Mouse (Mus musculus): ENCODE results near the gene Gm10260. TPM values are rescaled to one million over a fixed set of nuclear protein-coding genes. Genes with fewer than 3 reads are reported as not detected.
A peak's percentile ranks its signal among the peaks of the same experiment; 100 is the strongest.

Gene Gm10260
- polyA plus RNA-seq, 1 experiment from 2014 or later = 5.6 TPM

GRCm38 (mm10) chr13:97783423-97784143 is 23.2 kb upstream of the Gm10260 start:
- no peak for ATAC-seq (ENCODE audit: low FRiP score, low TSS enrichment)
- Histone ChIP-seq H3K4me3 (ENCODE audit: low read length) (no peak overlapping the region), H3K27ac (ENCODE audit: low read length) (no peak overlapping the region), H3K4me1 (ENCODE audit: insufficient read depth, low read length) (peaks cover 18% of the 10 kb centered on the region; the same call in 1 of the 2 replicates), H3K27me3 (ENCODE audit: insufficient read depth, low read length) (no peaks in the 10 kb centered on the region), H3K9me3 (ENCODE audit: low read length) (no peaks in the 10 kb centered on the region), H3K4me2 (replicated peaks; ENCODE audit: low read depth, low read length) (no peak overlapping the region), H3K36me3 (ENCODE audit: insufficient read depth, low read length) (no peaks in the 10 kb centered on the region), H3K9ac (replicated peaks; ENCODE audit: low read length) (no peak overlapping the region)
- WGBS = 85% methylated on average over 8 of the region's 8 CpGs

GRCm38 (mm10) chr13:97782063-97782462 is 21.6 kb upstream of the Gm10260 start:
- no peak for ATAC-seq (ENCODE audit: low FRiP score, low TSS enrichment)
- 58% methylated on average over 7 of the region's 7 CpGs for WGBS
- no peak overlapping the region for H3K4me2 ChIP-seq (replicated peaks; ENCODE audit: low read depth, low read length)
- H3K36me3 ChIP-seq (ENCODE audit: insufficient read depth, low read length) = no peaks in the 10 kb centered on the region
- no peaks in the 10 kb centered on the region for H3K9me3 ChIP-seq (ENCODE audit: low read length)
- no peak overlapping the region for H3K4me3 ChIP-seq (ENCODE audit: low read length)
- H3K27ac ChIP-seq (ENCODE audit: low read length) = no peak overlapping the region
- no peak overlapping the region for H3K9ac ChIP-seq (replicated peaks; ENCODE audit: low read length)
- H3K27me3 ChIP-seq (ENCODE audit: insufficient read depth, low read length) = no peaks in the 10 kb centered on the region
- peaks cover 20% of the 10 kb centered on the region; the same call in 1 of the 2 replicates for H3K4me1 ChIP-seq (ENCODE audit: insufficient read depth, low read length)

GRCm38 (mm10) chr13:97781637-97782036 is 21.2 kb upstream of the Gm10260 start:
- no peaks in the 10 kb centered on the region for H3K36me3 ChIP-seq (ENCODE audit: insufficient read depth, low read length)
- H3K27ac ChIP-seq (ENCODE audit: low read length) = no peak overlapping the region
- no peak overlapping the region for H3K9ac ChIP-seq (replicated peaks; ENCODE audit: low read length)
- no peaks in the 10 kb centered on the region for H3K9me3 ChIP-seq (ENCODE audit: low read length)
- H3K27me3 ChIP-seq (ENCODE audit: insufficient read depth, low read length) = no peaks in the 10 kb centered on the region
- H3K4me2 ChIP-seq (replicated peaks; ENCODE audit: low read depth, low read length) = no peak overlapping the region
- H3K4me3 ChIP-seq (ENCODE audit: low read length) = no peak overlapping the region
- H3K4me1 ChIP-seq (ENCODE audit: insufficient read depth, low read length) = peaks cover 23% of the 10 kb centered on the region; the same call in 1 of the 2 replicates
- 0 out of 2 replicates have a peak, but pooled peaks have one; percentile 21 for ATAC-seq (ENCODE audit: low FRiP score, low TSS enrichment)
- 81% methylated on average over 7 of the region's 7 CpGs for WGBS

GRCm38 (mm10) chr13:97780556-97780955 is 20.1 kb upstream of the Gm10260 start:
- peak overlapping the region; percentile 71 for H3K27ac ChIP-seq (ENCODE audit: low read length)
- 72% methylated on average over 2 of the region's 2 CpGs for WGBS
- peak; percentile 58; the same call in 1 of the 2 replicates for ATAC-seq (ENCODE audit: low FRiP score, low TSS enrichment)

GRCm38 (mm10) chr13:97779657-97780445 is 19.4 kb upstream of the Gm10260 start:
- no peak for ATAC-seq (ENCODE audit: low FRiP score, low TSS enrichment)
- H3K9ac ChIP-seq (replicated peaks; ENCODE audit: low read length) = no peak overlapping the region
- peaks cover 21% of the 10 kb centered on the region; the same call in 1 of the 2 replicates for H3K4me1 ChIP-seq (ENCODE audit: insufficient read depth, low read length)
- no peaks in the 10 kb centered on the region for H3K9me3 ChIP-seq (ENCODE audit: low read length)
- no peaks in the 10 kb centered on the region for H3K27me3 ChIP-seq (ENCODE audit: insufficient read depth, low read length)
- H3K36me3 ChIP-seq (ENCODE audit: insufficient read depth, low read length) = no peaks in the 10 kb centered on the region
- H3K4me3 ChIP-seq (ENCODE audit: low read length) = no peak overlapping the region
- peak overlapping the region; percentile 71 for H3K27ac ChIP-seq (ENCODE audit: low read length)
- 61% methylated on average over 8 of the region's 8 CpGs for WGBS
- H3K4me2 ChIP-seq (replicated peaks; ENCODE audit: low read depth, low read length) = no peak overlapping the region

More at GRCm38 (mm10) chr13:97780556-97780955, 20.1 kb upstream of the Gm10260 start:
- Histone ChIP-seq H3K4me1 (ENCODE audit: insufficient read depth, low read length) (peaks cover 24% of the 10 kb centered on the region; the same call in 1 of the 2 replicates), H3K27me3 (ENCODE audit: insufficient read depth, low read length) (no peaks in the 10 kb centered on the region), H3K9me3 (ENCODE audit: low read length) (no peaks in the 10 kb centered on the region), H3K36me3 (ENCODE audit: insufficient read depth, low read length) (no peaks in the 10 kb centered on the region), H3K4me2 (replicated peaks; ENCODE audit: low read depth, low read length) (no peak overlapping the region), H3K4me3 (ENCODE audit: low read length) (no peak overlapping the region), H3K9ac (replicated peaks; ENCODE audit: low read length) (no peak overlapping the region)

- Histone ChIP-seq H3K9ac (replicated peaks; ENCODE audit: low read length) (no peak overlapping the region), H3K4me1 (ENCODE audit: insufficient read depth, low read length) (peaks cover 18% of the 10 kb centered on the region; the same call in 1 of the 2 replicates), H3K27me3 (ENCODE audit: insufficient read depth, low read length) (no peaks in the 10 kb centered on the region), H3K9me3 (ENCODE audit: low read length) (no peaks in the 10 kb centered on the region), H3K4me2 (replicated peaks; ENCODE audit: low read depth, low read length) (no peak overlapping the region), H3K36me3 (ENCODE audit: insufficient read depth, low read length) (no peaks in the 10 kb centered on the region), H3K4me3 (ENCODE audit: low read length) (no peak overlapping the region), H3K27ac (ENCODE audit: low read length) (no peak overlapping the region; the same call in 1 of the 2 replicates)
- whole genome bisulfite sequencing = 69% methylated on average over 5 of the region's 5 CpGs
- no peak for ATAC-seq (ENCODE audit: low FRiP score, low TSS enrichment)
Observed at GRCm38 (mm10) chr13:97778698-97779194, 18.3 kb upstream of the Gm10260 start.

- WGBS = 91% methylated on average over 2 of the region's 2 CpGs
- Histone ChIP-seq H3K36me3 (ENCODE audit: insufficient read depth, low read length) (no peaks in the 10 kb centered on the region), H3K9me3 (ENCODE audit: low read length) (no peaks in the 10 kb centered on the region), H3K4me2 (replicated peaks; ENCODE audit: low read depth, low read length) (no peak overlapping the region), H3K4me1 (ENCODE audit: insufficient read depth, low read length) (peaks cover 18% of the 10 kb centered on the region; the same call in 1 of the 2 replicates), H3K9ac (replicated peaks; ENCODE audit: low read length) (no peak overlapping the region), H3K4me3 (ENCODE audit: low read length) (no peak overlapping the region), H3K27me3 (ENCODE audit: insufficient read depth, low read length) (no peaks in the 10 kb centered on the region), H3K27ac (ENCODE audit: low read length) (no peak overlapping the region)
- ATAC-seq (ENCODE audit: low FRiP score, low TSS enrichment) = no peak
Observed at GRCm38 (mm10) chr13:97777667-97778066, 17.2 kb upstream of the Gm10260 start.

- no peaks in the 10 kb centered on the region for H3K27me3 ChIP-seq (ENCODE audit: insufficient read depth, low read length)
- H3K27ac ChIP-seq (ENCODE audit: low read length) = no peak overlapping the region
- H3K9ac ChIP-seq (replicated peaks; ENCODE audit: low read length) = no peak overlapping the region
- 40% methylated on average over 3 of the region's 3 CpGs for WGBS
- H3K4me1 ChIP-seq (ENCODE audit: insufficient read depth, low read length) = peaks cover 18% of the 10 kb centered on the region; the same call in 1 of the 2 replicates
- ATAC-seq (ENCODE audit: low FRiP score, low TSS enrichment) = no peak
- no peak overlapping the region for H3K4me3 ChIP-seq (ENCODE audit: low read length)
- H3K36me3 ChIP-seq (ENCODE audit: insufficient read depth, low read length) = no peaks in the 10 kb centered on the region
- no peak overlapping the region for H3K4me2 ChIP-seq (replicated peaks; ENCODE audit: low read depth, low read length)
- H3K9me3 ChIP-seq (ENCODE audit: low read length) = 0 out of 2 replicates have a peak, but pooled peaks cover 4% of the 10 kb centered on the region
Observed at GRCm38 (mm10) chr13:97776702-97777101, 16.3 kb upstream of the Gm10260 start.

- ATAC-seq (ENCODE audit: low FRiP score, low TSS enrichment) = no peak
- Histone ChIP-seq H3K4me1 (ENCODE audit: insufficient read depth, low read length) (peaks cover 18% of the 10 kb centered on the region; the same call in 1 of the 2 replicates), H3K9ac (replicated peaks; ENCODE audit: low read length) (no peak overlapping the region), H3K4me3 (ENCODE audit: low read length) (no peak overlapping the region), H3K9me3 (ENCODE audit: low read length) (0 out of 2 replicates have a peak, but pooled peaks cover 4% of the 10 kb centered on the region), H3K36me3 (ENCODE audit: insufficient read depth, low read length) (no peaks in the 10 kb centered on the region), H3K27ac (ENCODE audit: low read length) (no peak overlapping the region), H3K27me3 (ENCODE audit: insufficient read depth, low read length) (no peaks in the 10 kb centered on the region), H3K4me2 (replicated peaks; ENCODE audit: low read depth, low read length) (no peak overlapping the region)
- WGBS = 95% methylated on average over 8 of the region's 8 CpGs
Observed at GRCm38 (mm10) chr13:97775907-97776306, 15.5 kb upstream of the Gm10260 start.

Data from kidney, embryonic 16.5 days (tissue).